Mouse (Mus musculus): ENCODE data around the gene Col5a3. TPM values are rescaled to one million over a fixed set of nuclear protein-coding genes. Genes with fewer than 3 reads are reported as not detected.

Col5a3 gene
- polyA plus RNA-seq, 1 experiment from 2014 or later = 1.5 TPM

- no peak overlapping the region for H3K27ac ChIP-seq
- ATAC-seq (ENCODE audit: low FRiP score) = 0 out of 2 replicates have a peak, but pooled peaks have one; percentile 40
Observed at GRCm38 (mm10) chr9:20794108-20794806, 20.6 kb downstream of the Col5a3 start.

GRCm38 (mm10) chr9:20790345-20790744 is 24.5 kb downstream of the Col5a3 start:
- no peak overlapping the region for H3K9ac ChIP-seq
- no peak for ATAC-seq (ENCODE audit: low FRiP score)
- whole genome bisulfite sequencing = 68% methylated on average over 3 of the region's 3 CpGs
- H3K27me3 ChIP-seq = no peaks in the 10 kb centered on the region
- H3K27ac ChIP-seq = no peak overlapping the region
- no peak overlapping the region for H3K4me3 ChIP-seq
- H3K4me1 ChIP-seq = peaks cover 15% of the 10 kb centered on the region
- H3K36me3 ChIP-seq = no peaks in the 10 kb centered on the region
- H3K9me3 ChIP-seq (replicated peaks) = no peaks in the 10 kb centered on the region; the same call in 1 of the 2 replicates
- H3K4me2 ChIP-seq (replicated peaks) = no peak overlapping the region

More at GRCm38 (mm10) chr9:20794108-20794806, 20.6 kb downstream of the Col5a3 start:
- Histone ChIP-seq H3K4me3 (no peak overlapping the region), H3K36me3 (no peaks in the 10 kb centered on the region), H3K9me3 (replicated peaks) (no peaks in the 10 kb centered on the region), H3K27me3 (no peaks in the 10 kb centered on the region), H3K4me2 (replicated peaks) (no peak overlapping the region), H3K4me1 (peaks cover 15% of the 10 kb centered on the region), H3K9ac (no peak overlapping the region)
- 40% methylated on average over 7 of the region's 7 CpGs for WGBS

- H3K36me3 ChIP-seq = no peaks in the 10 kb centered on the region
- no peak overlapping the region for H3K4me3 ChIP-seq
- no peak overlapping the region for H3K4me2 ChIP-seq (replicated peaks)
- H3K9ac ChIP-seq = no peak overlapping the region
- no peak overlapping the region for H3K27ac ChIP-seq
- no peak for ATAC-seq (ENCODE audit: low FRiP score)
- 71% methylated on average over 3 of the region's 4 CpGs for WGBS
- H3K4me1 ChIP-seq = peaks cover 15% of the 10 kb centered on the region
- no peaks in the 10 kb centered on the region for H3K27me3 ChIP-seq
- no peaks in the 10 kb centered on the region; the same call in 1 of the 2 replicates for H3K9me3 ChIP-seq (replicated peaks)
Observed at GRCm38 (mm10) chr9:20789651-20790050, 25.2 kb downstream of the Col5a3 start.

GRCm38 (mm10) chr9:20787992-20788391 is 26.9 kb downstream of the Col5a3 start:
- no peak overlapping the region for H3K27ac ChIP-seq
- no peak overlapping the region for H3K4me2 ChIP-seq (replicated peaks)
- no peaks in the 10 kb centered on the region; the same call in 1 of the 2 replicates for H3K9me3 ChIP-seq (replicated peaks)
- no peak for ATAC-seq (ENCODE audit: low FRiP score)
- H3K36me3 ChIP-seq = no peaks in the 10 kb centered on the region
- H3K27me3 ChIP-seq = no peaks in the 10 kb centered on the region
- H3K4me1 ChIP-seq = peaks cover 6% of the 10 kb centered on the region; the same call in 1 of the 2 replicates
- no peak overlapping the region for H3K9ac ChIP-seq
- 75% methylated on average over 8 of the region's 8 CpGs for WGBS
- H3K4me3 ChIP-seq = no peak overlapping the region

GRCm38 (mm10) chr9:20785055-20785454 is 29.8 kb downstream of the Col5a3 start:
- H3K4me2 ChIP-seq (replicated peaks) = no peak overlapping the region
- no peaks in the 10 kb centered on the region for H3K27me3 ChIP-seq
- H3K36me3 ChIP-seq = no peaks in the 10 kb centered on the region
- H3K9ac ChIP-seq = no peak overlapping the region
- no peak for ATAC-seq (ENCODE audit: low FRiP score)
- H3K4me1 ChIP-seq = no peaks in the 10 kb centered on the region
- no peak overlapping the region for H3K4me3 ChIP-seq
- 75% methylated on average over 6 of the region's 6 CpGs for WGBS
- H3K27ac ChIP-seq = no peak overlapping the region
- H3K9me3 ChIP-seq (replicated peaks) = no peaks in the 10 kb centered on the region; the same call in 1 of the 2 replicates

GRCm38 (mm10) chr9:20781286-20781685 is 33.6 kb downstream of the Col5a3 start:
- H3K4me1 ChIP-seq = peaks cover 2% of the 10 kb centered on the region; the same call in 1 of the 2 replicates
- no peak overlapping the region for H3K4me2 ChIP-seq (replicated peaks)
- no peaks in the 10 kb centered on the region for H3K36me3 ChIP-seq
- H3K9me3 ChIP-seq (replicated peaks) = no peaks in the 10 kb centered on the region
- H3K4me3 ChIP-seq = no peak overlapping the region
- no peak for ATAC-seq (ENCODE audit: low FRiP score)
- no peaks in the 10 kb centered on the region for H3K27me3 ChIP-seq
- H3K9ac ChIP-seq = no peak overlapping the region
- H3K27ac ChIP-seq = no peak overlapping the region
- WGBS = 82% methylated on average over 3 of the region's 3 CpGs

- Histone ChIP-seq H3K9ac (no peak overlapping the region), H3K4me3 (no peak overlapping the region), H3K36me3 (no peaks in the 10 kb centered on the region), H3K27me3 (peaks cover 3% of the 10 kb centered on the region; the same call in 1 of the 2 replicates), H3K9me3 (replicated peaks) (no peaks in the 10 kb centered on the region), H3K27ac (no peak overlapping the region), H3K4me1 (0 out of 2 replicates have a peak, but pooled peaks cover 5% of the 10 kb centered on the region), H3K4me2 (replicated peaks) (no peak overlapping the region)
- no peak for ATAC-seq (ENCODE audit: low FRiP score)
- WGBS = 81% methylated on average over 2 of the region's 2 CpGs
Observed at GRCm38 (mm10) chr9:20765274-20765673, 49.6 kb downstream of the Col5a3 start.

- ATAC-seq (ENCODE audit: low FRiP score) = no peak
- H3K36me3 ChIP-seq = no peaks in the 10 kb centered on the region
- H3K27ac ChIP-seq = no peak overlapping the region
- no peak overlapping the region for H3K4me3 ChIP-seq
- H3K9ac ChIP-seq = no peak overlapping the region
- H3K4me2 ChIP-seq (replicated peaks) = no peak overlapping the region
- no peaks in the 10 kb centered on the region for H3K9me3 ChIP-seq (replicated peaks)
- 0 out of 2 replicates have a peak, but pooled peaks cover 5% of the 10 kb centered on the region for H3K4me1 ChIP-seq
- peaks cover 3% of the 10 kb centered on the region; the same call in 1 of the 2 replicates for H3K27me3 ChIP-seq
- 83% methylated on average over 1 of the region's 1 CpGs for WGBS
Observed at GRCm38 (mm10) chr9:20763099-20763498, 51.8 kb downstream of the Col5a3 start.

GRCm38 (mm10) chr9:20762197-20762961 is 52.5 kb downstream of the Col5a3 start:
- no peaks in the 10 kb centered on the region for H3K9me3 ChIP-seq (replicated peaks)
- ATAC-seq (ENCODE audit: low FRiP score) = peak; percentile 64; the same call in 1 of the 2 replicates
- H3K4me1 ChIP-seq = 0 out of 2 replicates have a peak, but pooled peaks cover 5% of the 10 kb centered on the region
- no peak overlapping the region for H3K4me2 ChIP-seq (replicated peaks)
- H3K27ac ChIP-seq = no peak overlapping the region
- H3K4me3 ChIP-seq = no peak overlapping the region
- no peak overlapping the region for H3K9ac ChIP-seq
- WGBS = 54% methylated on average over 7 of the region's 7 CpGs
- no peaks in the 10 kb centered on the region for H3K36me3 ChIP-seq
- peaks cover 3% of the 10 kb centered on the region; the same call in 1 of the 2 replicates for H3K27me3 ChIP-seq

- no peaks in the 10 kb centered on the region for H3K9me3 ChIP-seq (replicated peaks)
- H3K4me3 ChIP-seq = no peak overlapping the region
- no peak for ATAC-seq (ENCODE audit: low FRiP score)
- 70% methylated on average over 3 of the region's 3 CpGs for WGBS
- H3K4me1 ChIP-seq = 0 out of 2 replicates have a peak, but pooled peaks cover 5% of the 10 kb centered on the region
- H3K27ac ChIP-seq = no peak overlapping the region
- H3K4me2 ChIP-seq (replicated peaks) = no peak overlapping the region
- H3K27me3 ChIP-seq = peaks cover 3% of the 10 kb centered on the region; the same call in 1 of the 2 replicates
- no peak overlapping the region for H3K9ac ChIP-seq
- no peaks in the 10 kb centered on the region for H3K36me3 ChIP-seq
Observed at GRCm38 (mm10) chr9:20761388-20761787, 53.5 kb downstream of the Col5a3 start.

- Histone ChIP-seq H3K4me1 (0 out of 2 replicates have a peak, but pooled peaks cover 5% of the 10 kb centered on the region), H3K4me3 (no peak overlapping the region), H3K27ac (no peak overlapping the region), H3K27me3 (peaks cover 3% of the 10 kb centered on the region; the same call in 1 of the 2 replicates), H3K36me3 (no peaks in the 10 kb centered on the region), H3K4me2 (replicated peaks) (no peak overlapping the region), H3K9me3 (replicated peaks) (no peaks in the 10 kb centered on the region), H3K9ac (no peak overlapping the region)
- ATAC-seq (ENCODE audit: low FRiP score) = no peak
- WGBS = 64% methylated on average over 12 of the region's 12 CpGs
Observed at GRCm38 (mm10) chr9:20760813-20761212, 54.1 kb downstream of the Col5a3 start.

GRCm38 (mm10) chr9:20758896-20759295 is 56.0 kb downstream of the Col5a3 start:
- Histone ChIP-seq H3K9ac (no peak overlapping the region), H3K9me3 (replicated peaks) (no peaks in the 10 kb centered on the region), H3K27ac (no peak overlapping the region), H3K4me1 (0 out of 2 replicates have a peak, but pooled peaks cover 5% of the 10 kb centered on the region), H3K4me2 (replicated peaks) (no peak overlapping the region), H3K4me3 (no peak overlapping the region), H3K36me3 (no peaks in the 10 kb centered on the region), H3K27me3 (peaks cover 3% of the 10 kb centered on the region; the same call in 1 of the 2 replicates)
- 90% methylated on average over 6 of the region's 6 CpGs for WGBS
- ATAC-seq (ENCODE audit: low FRiP score) = no peak
